Mouse (Mus musculus) spleen, adult 2 months (tissue): ENCODE measurements at regions not wholly inside any gene's neighbourhood (a gene's known extent, or its start where the extent isn't known, plus 50 kb on each side); places are given as distances from the start of the nearest gene placed in this dataset.

Experiments
- DNase-seq, 2 experiments: peaks; one replicate each; pipeline versions ENCODE4 v3.0.0 to v3.0.0-alpha.2; 2012 to 2021; ENCODE audit warnings: low spot score in 2 of 2, low read depth in 1 of 2
- H3K27ac ChIP-seq: fragments of 200-500 bp; 2 replicates; pipeline ENCODE4 v1.5.1; 2012; ENCODE audit warnings: low read length, inconsistent platforms; ENCODE audit not compliant: insufficient read depth
- H3K27me3 ChIP-seq: fragments of 200-500 bp; 2 replicates; pipeline ENCODE4 v1.6.1; 2012; ENCODE audit warnings: mild to moderate bottlenecking, moderate library complexity, low read length, inconsistent platforms; ENCODE audit not compliant: control insufficient read depth, insufficient read depth
- H3K36me3 ChIP-seq: fragments of 200-500 bp; 2 replicates; pipeline ENCODE4 v1.6.1; 2012; ENCODE audit warnings: mild to moderate bottlenecking, low read length, inconsistent platforms; ENCODE audit not compliant: control insufficient read depth, insufficient read depth
- H3K4me1 ChIP-seq: fragments of 200-500 bp; 2 replicates; pipeline ENCODE4 v1.6.1; 2011; ENCODE audit warnings: inconsistent platforms; ENCODE audit not compliant: control insufficient read depth, insufficient read depth, insufficient read length
- H3K4me3 ChIP-seq: fragments of 200-500 bp; 2 replicates; pipeline ENCODE4 v1.5.1; 2011; ENCODE audit warnings: mild to moderate bottlenecking, inconsistent platforms; ENCODE audit not compliant: insufficient read depth, insufficient read length; ENCODE audit errors: extremely low read depth
- CTCF ChIP-seq: fragments of 200-500 bp; IDR thresholded peaks from 2 replicates; pipeline ENCODE4 v1.5.1; 2011; ENCODE audit warnings: mild to moderate bottlenecking, inconsistent platforms; ENCODE audit not compliant: insufficient read depth, insufficient read length, insufficient replicate concordance; ENCODE audit errors: extremely low read depth
- POLR2A ChIP-seq: fragments of 200-500 bp; IDR thresholded peaks from 2 replicates; pipeline ENCODE4 v1.6.1; 2011; ENCODE audit warnings: low read depth, low read length, inconsistent platforms
- WGBS: fragments of 180-500 bp; shearing (Covaris S2); methylation state at CpG from one replicate; pipeline ENCODE4 v1.1.7; 2018; 5-methylcytosine and 5-hydroxymethylcytosine counted together

GRCm38 (mm10) chr9:113199241-113199640 lies 508.8 kb downstream of the Pdcd6ip start:
- H3K27ac ChIP-seq: no peak overlapping the region
- no peaks in the 10 kb centered on the region for H3K4me1 ChIP-seq
- WGBS: 83% methylated on average over 4 of the region's 4 CpGs

GRCm38 (mm10) chr9:113195556-113195955 lies 512.5 kb downstream of the Pdcd6ip start:
- TF ChIP-seq CTCF (no peak), POLR2A (no peak)
- no peak for DNase-seq
- 87% methylated on average over 4 of the region's 4 CpGs for WGBS
- no peaks in the 10 kb centered on the region for H3K36me3 ChIP-seq
- H3K4me1 ChIP-seq: no peaks in the 10 kb centered on the region
- H3K27me3 ChIP-seq: no peaks in the 10 kb centered on the region
- H3K27ac ChIP-seq: no peak overlapping the region
- no peak overlapping the region for H3K4me3 ChIP-seq

More at GRCm38 (mm10) chr9:113199241-113199640, 508.8 kb downstream of the Pdcd6ip start:
- Histone ChIP-seq H3K36me3 (no peaks in the 10 kb centered on the region), H3K4me3 (no peak overlapping the region), H3K27me3 (no peaks in the 10 kb centered on the region)
- TF ChIP-seq POLR2A (no peak), CTCF (no peak)
- DNase-seq: no peak

DNA sequence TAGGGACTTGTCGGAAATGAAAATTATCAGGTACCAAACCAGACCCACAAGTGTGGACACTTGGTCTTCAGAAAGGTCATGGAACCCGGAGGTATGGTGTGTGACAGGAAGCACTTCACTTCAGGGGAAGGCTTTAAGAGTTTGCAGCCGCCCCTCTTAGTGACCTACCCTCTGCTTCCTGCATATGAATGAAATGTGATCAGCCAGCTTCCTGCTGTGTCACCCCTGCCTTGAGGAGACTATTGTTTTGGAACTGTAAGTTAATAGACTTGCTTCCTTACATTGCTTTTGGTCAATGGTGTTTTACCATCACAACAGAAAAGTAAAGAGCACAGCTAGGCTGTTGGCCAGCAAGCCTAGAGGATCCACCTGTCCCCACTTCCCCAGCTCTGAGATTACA lies 515.3 kb downstream of the Pdcd6ip start:
- no peaks in the 10 kb centered on the region for H3K36me3 ChIP-seq
- no peak overlapping the region for H3K4me3 ChIP-seq
- DNase-seq: no peak
- WGBS: 39% methylated on average over 3 of the region's 3 CpGs
- no peak for TF ChIP-seq POLR2A
- TF ChIP-seq CTCF: no peak
- no peaks in the 10 kb centered on the region for H3K27me3 ChIP-seq
- no peaks in the 10 kb centered on the region for H3K4me1 ChIP-seq
- H3K27ac ChIP-seq: no peak overlapping the region

- H3K4me1 ChIP-seq: no peaks in the 10 kb centered on the region
- H3K27ac ChIP-seq: no peak overlapping the region
- no peaks in the 10 kb centered on the region for H3K36me3 ChIP-seq
- 79% methylated on average over 3 of the region's 3 CpGs for WGBS
- DNase-seq: no peak
- H3K27me3 ChIP-seq: no peaks in the 10 kb centered on the region
- no peak overlapping the region for H3K4me3 ChIP-seq
- TF ChIP-seq CTCF (no peak), POLR2A (no peak)
Observed at GRCm38 (mm10) chr9:113191163-113191562, 516.9 kb downstream of the Pdcd6ip start.

DNA sequence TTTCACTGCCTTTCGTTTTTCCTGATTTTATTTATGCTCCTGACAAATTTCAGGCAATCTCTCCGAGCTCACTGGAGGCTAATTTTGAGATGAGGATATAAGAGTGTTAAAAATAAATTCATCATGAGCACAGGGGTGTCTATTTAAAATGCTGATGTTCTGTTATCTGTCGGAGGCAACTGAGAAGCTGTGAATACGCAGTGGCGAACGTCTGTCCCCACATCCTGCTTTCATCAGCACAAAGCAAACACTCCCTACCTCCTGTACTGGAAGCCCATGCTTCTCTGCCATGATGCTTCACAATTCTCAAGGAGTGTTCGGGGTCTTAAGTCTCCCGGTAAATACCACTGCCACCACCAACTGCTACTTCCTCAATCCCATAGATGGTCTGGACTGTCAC lies 526.9 kb downstream of the Pdcd6ip start:
- H3K4me1 ChIP-seq: no peaks in the 10 kb centered on the region
- TF ChIP-seq POLR2A (no peak), CTCF (no peak)
- 78% methylated on average over 8 of the region's 8 CpGs for WGBS

DNA sequence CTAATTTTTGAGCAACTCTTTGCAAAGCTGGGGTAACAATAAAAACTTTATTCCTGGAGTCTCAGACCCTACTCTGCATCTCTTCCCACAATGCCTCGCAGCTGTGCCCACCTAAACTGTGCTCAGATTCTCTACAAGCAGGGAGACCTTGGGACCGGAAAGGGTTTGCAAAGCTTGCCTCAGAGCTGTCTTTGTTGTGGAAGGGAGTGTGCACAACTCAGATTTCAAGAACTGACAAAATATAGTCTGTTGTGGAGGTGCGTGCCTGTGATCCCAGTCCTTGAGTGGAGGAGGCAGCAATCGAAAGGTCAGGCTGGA lies 530.2 kb downstream of the Pdcd6ip start:
- Histone ChIP-seq H3K4me3 (no peak overlapping the region), H3K36me3 (no peaks in the 10 kb centered on the region), H3K27ac (no peak overlapping the region), H3K4me1 (no peaks in the 10 kb centered on the region), H3K27me3 (no peaks in the 10 kb centered on the region)
- 92% methylated on average over 4 of the region's 4 CpGs for WGBS
- no peak for DNase-seq
- TF ChIP-seq POLR2A (no peak), CTCF (no peak)

More for the DNA sequence above, 526.9 kb downstream of the Pdcd6ip start:
- no peak overlapping the region for H3K27ac ChIP-seq
- DNase-seq: no peak
- H3K27me3 ChIP-seq: no peaks in the 10 kb centered on the region
- H3K36me3 ChIP-seq: no peaks in the 10 kb centered on the region
- no peak overlapping the region for H3K4me3 ChIP-seq

DNA sequence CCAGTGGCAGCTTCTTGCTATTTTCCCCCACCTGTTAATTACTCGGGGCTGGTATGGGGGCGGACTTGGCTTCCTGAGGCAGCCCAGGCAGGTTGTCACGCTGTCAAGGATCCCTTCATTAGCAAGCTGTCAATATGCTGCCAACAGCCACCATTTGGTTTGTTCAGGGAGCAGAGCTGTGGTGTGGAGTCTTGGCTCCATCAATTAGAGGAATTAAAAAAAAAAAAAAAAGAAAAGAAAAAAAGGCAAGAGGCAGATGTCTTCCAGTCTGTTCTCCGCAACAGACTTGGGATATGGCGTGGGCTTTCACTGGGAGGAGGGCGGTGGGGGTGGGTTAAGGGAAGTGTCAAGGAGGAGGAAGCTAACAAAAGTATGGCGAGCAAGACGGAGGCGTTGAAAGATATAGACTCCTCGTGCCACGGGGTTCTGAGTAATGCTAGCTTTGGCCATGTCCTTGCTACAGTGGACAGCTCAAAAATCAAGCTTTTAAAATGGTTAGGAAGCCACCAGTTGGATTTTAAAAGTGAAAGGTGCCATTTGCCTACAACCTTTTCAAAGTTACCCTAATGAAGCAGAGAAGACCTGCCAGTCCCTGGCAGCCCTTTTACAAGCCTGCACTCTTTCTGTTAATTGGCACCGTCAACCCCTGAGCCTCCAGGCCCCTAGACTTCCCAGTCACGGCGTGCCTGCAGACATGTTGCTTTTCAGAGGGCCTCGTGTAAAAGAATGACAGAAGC lies 530.7 kb downstream of the Pdcd6ip start:
- no peak for TF ChIP-seq POLR2A
- no peak for TF ChIP-seq CTCF
- no peak overlapping the region for H3K4me3 ChIP-seq
- WGBS: 50% methylated on average over 15 of the region's 15 CpGs
- no peaks in the 10 kb centered on the region for H3K36me3 ChIP-seq
- H3K27me3 ChIP-seq: no peaks in the 10 kb centered on the region
- H3K4me1 ChIP-seq: no peaks in the 10 kb centered on the region
- DNase-seq: no peak
- no peak overlapping the region for H3K27ac ChIP-seq
